Mouse (Mus musculus) right cerebral cortex, postnatal 36 days (tissue): ENCODE measurements around the gene Wnt10b.
"Not testable (repeated sequence)": the region's sequence is repeated elsewhere in the genome, so short reads cannot be mapped to it uniquely, and the experiment has no call there.

Experiments used
- DNase-seq, 2 experiments: peaks; one replicate each; pipeline ENCODE4 v3.0.0; 2022; ENCODE audit warnings: low spot score in 2 of 2, mixed read lengths in 1 of 2

Wnt10b gene

GRCm38 (mm10) chr15:98777762-98778161, at the start of gene Wnt10b:
Gene Wnt10b, minus strand, starts transcription at chr15:98778150.
- DNase-seq, result no peak

- DNase-seq, result no peak
Observed at GRCm38 (mm10) chr15:98827611-98828011, 49.7 kb upstream of the Wnt10b start.

GRCm38 (mm10) chr15:98823434-98823833, 45.5 kb upstream of the Wnt10b start:
- DNase-seq, result no peak

DNA sequence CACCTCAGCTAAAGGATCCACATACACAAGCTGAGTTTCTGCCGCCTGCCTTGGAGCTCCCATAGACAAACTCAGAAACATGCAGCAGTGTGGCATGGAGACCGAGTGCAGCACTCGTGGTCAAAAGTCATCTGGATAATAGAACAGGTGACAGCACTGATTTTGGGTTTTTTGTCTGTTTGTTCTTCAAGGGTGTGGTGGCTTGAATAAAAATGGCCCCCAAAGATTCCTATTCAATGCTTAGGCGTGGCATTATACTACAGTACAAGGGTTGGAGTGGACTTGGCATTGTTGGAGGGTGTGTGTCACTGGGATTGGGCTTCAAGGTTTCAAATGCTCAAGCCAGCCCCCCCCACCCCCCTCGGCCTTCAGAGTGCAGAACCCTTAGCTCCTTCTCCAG, 44.2 kb upstream of the Wnt10b start:
- no peak for DNase-seq

- DNase-seq, result no peak
Observed at GRCm38 (mm10) chr15:98821403-98821802, 43.5 kb upstream of the Wnt10b start.

DNA sequence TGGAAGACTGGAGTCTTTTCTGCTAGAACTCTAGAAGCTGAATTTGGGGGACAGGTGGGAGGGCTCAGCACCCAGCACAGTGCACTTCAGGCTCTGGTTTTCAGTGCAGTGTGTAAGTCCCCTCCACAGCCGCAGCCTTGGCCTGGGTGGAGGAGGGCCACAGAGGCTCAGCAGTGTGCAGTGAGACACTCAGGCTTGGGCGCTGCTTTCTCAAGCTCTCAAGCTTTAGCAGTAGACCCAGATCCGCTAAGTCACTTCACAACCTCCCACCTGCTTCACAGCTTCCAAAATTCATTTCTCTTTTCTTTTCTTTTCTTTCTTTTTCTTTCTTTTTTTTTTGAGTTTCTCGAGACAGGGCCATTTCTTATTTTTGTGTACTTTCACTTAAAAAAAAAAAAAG, 43.0 kb upstream of the Wnt10b start:
- no peak for DNase-seq

DNA sequence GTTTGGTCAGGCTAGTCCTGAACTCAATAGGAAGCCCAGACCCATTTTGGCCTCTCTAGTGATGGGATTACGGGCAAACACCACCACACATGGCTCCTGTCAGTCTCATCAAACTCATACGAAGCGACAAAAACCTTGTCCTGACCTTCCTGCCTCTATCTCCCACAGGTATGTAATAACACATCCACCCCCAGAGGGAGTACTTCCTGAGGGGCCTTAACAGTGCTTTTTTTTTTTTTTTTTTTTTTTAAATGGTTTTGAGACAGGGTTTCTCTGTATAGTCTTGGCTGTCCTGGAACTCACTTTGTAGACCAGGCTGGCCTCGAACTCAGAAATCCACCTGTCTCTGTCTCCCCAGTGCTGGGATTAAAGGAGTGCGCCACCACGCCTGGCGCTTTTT, 40.2 kb upstream of the Wnt10b start:
- DNase-seq, result no peak

- peak; percentile 80 to 87 for DNase-seq
Observed at GRCm38 (mm10) chr15:98812741-98813424, 34.9 kb upstream of the Wnt10b start.

DNA sequence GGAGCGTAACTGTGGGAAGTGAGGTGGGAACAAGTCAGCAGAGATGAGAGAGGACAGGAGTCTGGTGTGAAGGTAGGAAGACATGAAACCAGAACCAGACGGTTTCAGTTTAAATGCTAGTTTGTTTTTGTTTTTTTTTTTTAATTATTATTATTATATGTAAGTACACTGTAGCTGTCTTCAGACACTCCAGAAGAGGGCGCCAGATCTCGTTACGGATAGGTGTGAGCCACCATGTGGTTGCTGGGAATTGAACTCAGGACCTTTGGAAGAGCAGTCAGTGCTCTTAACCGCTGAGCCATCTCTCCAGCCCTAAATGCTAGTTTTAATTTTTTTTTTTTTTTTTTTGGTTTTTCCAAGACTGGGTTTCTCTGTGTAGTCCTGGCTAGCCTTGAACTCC, 32.3 kb upstream of the Wnt10b start:
- DNase-seq, result not testable (repeated sequence)

DNA sequence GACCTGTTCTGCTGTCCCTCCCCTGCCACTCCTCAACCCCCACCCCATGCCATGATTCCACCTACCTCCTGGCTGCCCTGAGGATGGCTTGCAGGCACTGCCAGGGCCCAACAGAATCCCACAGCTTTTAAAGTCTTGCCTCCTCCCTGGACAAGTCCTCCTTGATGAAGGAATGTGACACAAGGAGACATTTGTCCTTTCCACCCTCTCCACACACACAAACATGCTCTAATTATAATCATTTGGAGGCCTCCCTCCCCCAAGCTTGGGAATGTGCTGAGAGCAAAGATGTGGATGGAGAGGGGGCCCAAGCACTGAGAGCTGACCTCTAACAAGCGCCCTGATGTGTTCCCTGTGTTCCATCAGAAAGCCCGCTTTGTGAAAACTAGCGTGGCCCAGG, 31.4 kb upstream of the Wnt10b start, which contains the start of gene Ddn:
Gene Ddn, minus strand, starts transcription at position 101 of the 400 bp plus-strand sequence.
- no peak for DNase-seq

- DNase-seq, result peak; percentile 90 to 92
Observed at GRCm38 (mm10) chr15:98808651-98809134, 30.7 kb upstream of the Wnt10b start.

- DNase-seq, result peak; percentile 81 to 83
Observed at GRCm38 (mm10) chr15:98807895-98808650, 30.1 kb upstream of the Wnt10b start.

DNA sequence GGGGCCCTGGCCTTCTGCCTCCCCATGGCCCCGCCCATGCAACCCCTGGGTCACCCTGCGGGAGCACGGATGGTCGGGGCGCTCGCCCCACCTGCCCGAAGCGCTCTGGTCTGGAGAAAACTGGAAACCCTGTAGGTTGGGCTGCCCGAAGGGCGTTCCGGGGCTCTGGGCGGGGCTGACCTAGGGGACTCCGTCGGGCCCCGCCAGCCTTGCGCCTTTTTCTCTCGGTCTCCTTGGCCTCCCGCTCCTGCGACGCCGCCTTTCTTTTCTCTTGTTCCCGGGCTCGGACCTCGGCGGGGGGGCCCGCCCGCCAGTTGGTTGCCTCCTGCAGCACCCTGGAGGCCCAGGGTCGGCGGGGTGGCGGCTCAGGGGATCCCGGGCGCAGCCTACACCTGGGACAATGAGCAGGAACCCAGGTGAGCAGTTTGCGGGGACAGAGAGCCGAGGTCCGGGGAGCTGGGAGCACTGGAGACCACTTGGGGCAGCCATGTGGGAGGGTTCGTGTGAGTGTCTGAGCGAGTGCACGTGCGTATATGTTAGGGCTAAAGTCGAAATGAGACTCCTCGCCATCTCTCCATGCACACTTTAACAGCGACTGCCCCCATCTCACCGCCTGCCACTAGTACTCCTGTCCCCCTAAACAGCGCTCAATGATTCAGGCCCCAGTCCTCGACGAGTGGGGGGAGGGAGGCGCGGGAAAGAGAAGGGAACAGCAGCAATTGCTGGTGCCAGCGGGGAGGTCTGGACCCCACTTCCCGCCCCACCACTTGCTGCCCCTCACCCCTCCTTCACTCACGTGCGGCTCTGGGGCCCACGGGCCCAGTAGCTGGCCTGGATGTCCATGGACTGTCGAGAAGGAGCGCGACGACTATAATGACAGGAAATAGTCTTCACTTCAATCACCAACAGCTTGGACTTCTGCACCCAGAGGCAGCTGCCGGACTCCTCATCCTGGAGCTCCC, 29.1 kb upstream of the Wnt10b start:
- no peak for DNase-seq

GRCm38 (mm10) chr15:98806071-98806808, 28.3 kb upstream of the Wnt10b start:
- DNase-seq, result no peak

- DNase-seq, result peak in 1 of 2 experiments; percentile 68
Observed at GRCm38 (mm10) chr15:98805324-98806040, 27.5 kb upstream of the Wnt10b start.

DNA sequence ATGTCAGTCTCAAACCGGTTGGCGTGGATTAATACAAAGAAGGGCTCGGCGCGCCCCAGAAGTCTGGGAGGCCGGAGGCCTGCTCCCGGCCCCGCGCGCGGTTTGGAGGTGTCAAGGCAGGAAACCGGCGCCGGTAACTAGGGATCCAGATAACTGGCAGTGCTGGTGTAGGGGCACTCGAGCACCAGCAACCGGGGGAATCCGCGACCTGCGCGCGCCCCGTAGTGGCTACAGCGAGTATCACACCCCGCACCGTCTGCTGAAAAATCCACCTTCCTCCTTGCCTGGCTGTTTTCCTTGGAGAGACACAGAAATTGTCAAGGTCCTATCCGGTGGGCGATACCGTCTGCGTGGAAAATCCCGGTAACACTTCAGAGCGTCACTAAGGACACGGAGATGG, 26.1 kb upstream of the Wnt10b start:
- peak; percentile 82 to 88 for DNase-seq

- DNase-seq, result no peak
Observed at GRCm38 (mm10) chr15:98802926-98803325, 25.0 kb upstream of the Wnt10b start.

- DNase-seq, result peak in 1 of 2 experiments; percentile 61
Observed at GRCm38 (mm10) chr15:98799396-98799795, 21.4 kb upstream of the Wnt10b start.

DNA sequence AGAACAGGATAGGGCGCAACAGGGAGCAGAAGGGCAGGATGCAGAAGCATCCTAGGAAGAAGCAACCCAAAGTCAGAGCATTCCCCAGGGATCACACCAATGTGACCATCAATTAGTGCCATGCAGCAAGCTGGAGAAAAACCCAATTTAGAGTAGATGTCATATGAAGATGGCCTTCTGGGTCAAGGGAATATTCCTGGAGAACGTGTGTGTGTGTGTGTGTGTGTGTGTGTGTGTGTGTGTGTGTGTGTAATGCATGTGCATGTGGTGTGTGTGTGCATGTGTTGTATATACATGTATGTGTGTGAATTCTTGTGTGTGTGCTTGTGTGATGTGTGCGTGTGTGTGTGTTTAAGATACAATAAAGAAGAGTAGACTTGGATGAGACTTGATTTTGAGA, 21.0 kb upstream of the Wnt10b start:
- DNase-seq, result no peak

- DNase-seq, result no peak
Observed at GRCm38 (mm10) chr15:98797835-98798492, 20.0 kb upstream of the Wnt10b start.
